Mouse (Mus musculus) myocyte (in vitro differentiated cells): Measurements from ENCODE around the gene Pprc1.

Experiments used
- CEBPB ChIP-seq: IDR thresholded peaks from 2 replicates; pipeline ENCODE4 v1.6.1; 2011; ENCODE audit warnings: mild to moderate bottlenecking, moderate library complexity; ENCODE audit not compliant: poor library complexity, insufficient read depth, severe bottlenecking
- E2F4 ChIP-seq: IDR thresholded peaks from one replicate; pipeline ENCODE4 v1.6.1; 2011; ENCODE audit warnings: mild to moderate bottlenecking, control low read depth, moderate library complexity; ENCODE audit not compliant: insufficient read depth
- MAX ChIP-seq: IDR thresholded peaks from one replicate; pipeline ENCODE4 v1.6.1; 2011; ENCODE audit warnings: low read depth, mild to moderate bottlenecking, control low read depth
- MYOD1 ChIP-seq, 3 experiments: IDR thresholded peaks; one replicate each; pipeline ENCODE4 v1.6.1; 2011; ENCODE audit warnings: control low read depth in 2 of 3, low read depth in 2 of 3, mild to moderate bottlenecking in 2 of 3, moderate library complexity in 1 of 3; ENCODE audit not compliant: insufficient read length in 2 of 3, control insufficient read depth in 1 of 3
- MYOG ChIP-seq, 3 experiments: IDR thresholded peaks; one replicate each; pipeline ENCODE4 v1.6.1; 2011; ENCODE audit warnings: control low read depth in 2 of 3, low read depth in 2 of 3, mild to moderate bottlenecking in 2 of 3; ENCODE audit not compliant: insufficient read length in 2 of 3, control insufficient read depth in 1 of 3, insufficient read depth in 1 of 3
- POLR2A ChIP-seq: IDR thresholded peaks from one replicate; pipeline ENCODE4 v1.6.1; 2011; ENCODE audit warnings: low read depth, mild to moderate bottlenecking, control low read depth, moderate library complexity; ENCODE audit not compliant: insufficient read length
- POLR2AphosphoS2 ChIP-seq: IDR thresholded peaks from one replicate; pipeline ENCODE4 v1.6.1; 2011; ENCODE audit warnings: low read depth, control low read depth; ENCODE audit not compliant: insufficient read length
- TCF12 ChIP-seq: IDR thresholded peaks from one replicate; pipeline ENCODE4 v1.6.1; 2011; ENCODE audit warnings: mild to moderate bottlenecking, control low read depth; ENCODE audit not compliant: poor library complexity, insufficient read depth, severe bottlenecking
- TCF3 ChIP-seq: IDR thresholded peaks from one replicate; pipeline ENCODE4 v1.6.1; 2011; ENCODE audit warnings: low read depth, control low read depth; ENCODE audit not compliant: insufficient read length
- USF1 ChIP-seq: IDR thresholded peaks from one replicate; pipeline ENCODE4 v1.6.1; 2011; ENCODE audit warnings: low read depth, mild to moderate bottlenecking, control low read depth, moderate library complexity

DNA sequence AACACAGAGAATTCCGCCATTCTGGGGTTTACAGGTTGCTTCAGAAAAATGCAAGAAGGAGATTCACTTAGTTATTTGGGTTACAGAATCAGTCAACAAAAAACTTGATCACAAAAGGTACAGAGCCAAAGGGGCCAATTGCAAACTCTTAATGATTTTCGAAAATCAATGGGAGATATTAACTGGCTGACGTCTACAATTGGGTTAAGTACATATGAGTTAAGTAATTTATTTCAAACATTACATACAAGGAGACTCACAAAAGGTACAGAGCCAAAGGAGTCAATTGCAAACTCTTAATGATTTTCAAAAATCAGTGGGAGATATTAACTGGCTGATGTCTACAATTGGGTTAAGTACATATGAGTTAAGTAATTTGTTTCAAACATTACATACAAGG lies 54.9 kb downstream of the Pprc1 start:
- TF ChIP-seq POLR2A (no peak), E2F4 (no peak), POLR2AphosphoS2 (no peak), MAX (no peak), USF1 (no peak), MYOD1 (IDR thresholded peaks at IDR 0.05; ENCODE audit: control insufficient read depth in 1 of 3, insufficient read length in 2 of 3, low read depth in 2 of 3) (no peak), CEBPB (no peak), MYOG (IDR thresholded peaks at IDR 0.05; ENCODE audit: control insufficient read depth in 1 of 3, insufficient read depth in 1 of 3, insufficient read length in 2 of 3, low read depth in 2 of 3) (no peak), TCF3 (no peak), TCF12 (no peak)
